Mouse (Mus musculus): ENCODE data around the gene Slit2. TPM values are rescaled to one million over a fixed set of nuclear protein-coding genes. Genes with fewer than 3 reads are reported as not detected.

Slit2 gene
- polyA plus RNA-seq, 1 experiment from 2014 or later: 13.5 TPM

DNA sequence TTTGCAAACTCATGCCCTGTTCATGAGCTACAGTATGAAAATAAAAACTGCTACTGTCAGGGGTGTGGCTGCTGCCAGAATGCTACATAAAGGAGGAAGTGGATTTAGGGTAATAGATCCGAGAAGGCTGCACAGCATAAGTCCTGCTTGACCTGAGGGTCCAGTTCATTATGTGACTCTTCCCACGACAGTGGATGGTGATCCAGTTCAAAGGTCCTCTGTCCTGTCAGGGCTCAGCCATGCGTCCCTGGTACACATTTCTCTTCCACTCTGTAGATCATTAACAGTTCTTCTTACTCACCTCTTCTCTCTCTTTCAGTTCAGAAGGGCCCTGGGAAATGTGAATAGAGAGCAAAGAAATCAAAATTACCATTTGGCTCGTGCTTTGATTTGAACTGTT, 265.4 kb downstream of the Slit2 start:
- no peak for ATAC-seq
- H3K4me1 ChIP-seq (replicated peaks; ENCODE audit: control insufficient read depth, insufficient read depth, low read length): no peaks in the 10 kb centered on the region
- no peaks in the 10 kb centered on the region for H3K9me3 ChIP-seq (ENCODE audit: control insufficient read depth, low read length)
- no peak overlapping the region for H3K9ac ChIP-seq (replicated peaks; ENCODE audit: low read depth, low read length)
- H3K27me3 ChIP-seq (replicated peaks; ENCODE audit: control insufficient read depth, insufficient read depth, low read length): no peaks in the 10 kb centered on the region
- no peak overlapping the region for H3K27ac ChIP-seq (ENCODE audit: low read length)
- 86% methylated on average over 4 of the region's 4 CpGs for WGBS
- H3K4me3 ChIP-seq (replicated peaks; ENCODE audit: low read length): no peak overlapping the region
- H3K36me3 ChIP-seq (ENCODE audit: control insufficient read depth, insufficient read depth): no peaks in the 10 kb centered on the region
- H3K4me2 ChIP-seq (ENCODE audit: low read length): no peak overlapping the region

DNA sequence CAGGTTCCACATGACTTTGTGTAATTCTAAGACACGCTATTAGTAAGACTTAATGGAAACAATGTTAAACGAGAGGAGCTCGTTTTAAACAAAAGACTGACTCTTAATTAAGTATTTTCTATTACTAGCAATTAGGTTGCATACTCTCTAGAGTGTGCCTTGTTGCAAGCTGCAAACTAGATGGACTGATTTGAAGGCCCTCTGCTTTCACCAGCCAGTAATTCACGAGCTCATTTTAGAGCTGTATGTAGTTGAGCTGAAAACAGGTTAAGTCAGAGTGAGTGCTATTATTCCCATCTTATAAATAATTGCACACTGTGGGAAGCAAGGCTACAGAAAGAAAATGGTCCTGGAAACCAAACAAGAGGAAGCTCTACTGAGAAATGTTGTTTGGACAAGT, 294.6 kb downstream of the Slit2 start:
- no peak overlapping the region for H3K4me2 ChIP-seq (ENCODE audit: low read length)
- H3K9me3 ChIP-seq (ENCODE audit: control insufficient read depth, low read length): no peaks in the 10 kb centered on the region
- H3K9ac ChIP-seq (replicated peaks; ENCODE audit: low read depth, low read length): no peak overlapping the region
- H3K4me3 ChIP-seq (replicated peaks; ENCODE audit: low read length): no peak overlapping the region
- no peaks in the 10 kb centered on the region for H3K36me3 ChIP-seq (ENCODE audit: control insufficient read depth, insufficient read depth)
- no peaks in the 10 kb centered on the region for H3K4me1 ChIP-seq (replicated peaks; ENCODE audit: control insufficient read depth, insufficient read depth, low read length)
- WGBS: 21% methylated on average over 4 of the region's 4 CpGs
- no peaks in the 10 kb centered on the region for H3K27me3 ChIP-seq (replicated peaks; ENCODE audit: control insufficient read depth, insufficient read depth, low read length)
- no peak for ATAC-seq
- no peak overlapping the region for H3K27ac ChIP-seq (ENCODE audit: low read length)

DNA sequence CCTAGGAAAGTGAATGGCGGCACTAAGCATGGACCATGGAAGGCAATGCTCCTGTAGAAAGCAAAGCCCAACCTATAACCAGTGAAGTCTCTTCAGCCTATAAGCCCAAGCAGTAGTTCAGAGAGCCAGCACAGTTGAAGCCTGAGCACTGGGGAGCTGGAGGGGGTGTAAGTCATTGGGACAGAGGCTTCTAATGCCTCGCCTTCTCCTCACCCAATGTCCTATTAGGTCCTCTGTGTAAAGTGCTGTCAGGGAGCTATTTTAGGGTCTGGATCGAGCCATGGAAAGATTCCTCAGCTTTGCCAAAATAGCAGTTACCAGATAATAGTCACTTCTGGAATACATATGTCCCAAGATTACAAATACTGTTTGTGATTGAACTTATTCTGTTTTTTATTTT, 318.2 kb downstream of the Slit2 start:
- no peaks in the 10 kb centered on the region for H3K9me3 ChIP-seq (ENCODE audit: control insufficient read depth, low read length)
- 93% methylated on average over 3 of the region's 3 CpGs for WGBS
- H3K27me3 ChIP-seq (replicated peaks; ENCODE audit: control insufficient read depth, insufficient read depth, low read length): no peaks in the 10 kb centered on the region
- H3K27ac ChIP-seq (ENCODE audit: low read length): no peak overlapping the region
- H3K36me3 ChIP-seq (ENCODE audit: control insufficient read depth, insufficient read depth): no peaks in the 10 kb centered on the region
- H3K4me1 ChIP-seq (replicated peaks; ENCODE audit: control insufficient read depth, insufficient read depth, low read length): no peaks in the 10 kb centered on the region
- H3K4me3 ChIP-seq (replicated peaks; ENCODE audit: low read length): no peak overlapping the region
- no peak overlapping the region for H3K9ac ChIP-seq (replicated peaks; ENCODE audit: low read depth, low read length)
- no peak overlapping the region for H3K4me2 ChIP-seq (ENCODE audit: low read length)
- ATAC-seq: no peak

DNA sequence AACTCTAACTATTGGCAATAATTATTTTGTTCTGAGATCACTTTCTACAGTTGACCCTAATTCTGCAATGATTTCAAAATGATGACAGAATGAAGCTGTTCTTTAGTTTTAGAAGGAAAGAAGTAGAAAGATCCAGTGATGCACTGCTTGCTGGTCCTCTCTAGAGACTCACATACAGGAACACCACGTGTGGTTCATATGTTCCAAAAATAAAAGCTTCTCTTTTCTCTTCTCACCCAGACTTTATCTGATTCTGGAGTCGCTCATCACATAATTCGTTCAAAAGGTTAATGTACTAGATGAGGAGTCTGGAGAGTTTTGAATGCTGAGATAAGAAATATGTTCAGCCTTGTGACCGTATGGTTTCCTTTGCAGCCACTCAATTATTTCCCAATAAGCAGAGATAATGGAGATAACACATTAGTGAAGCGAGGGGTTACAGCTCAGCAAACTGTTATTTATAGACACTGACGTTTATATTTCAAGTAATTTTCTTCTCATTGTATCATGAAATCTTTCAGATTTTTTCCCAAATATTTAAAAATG, 332.2 kb downstream of the Slit2 start:
- H3K27me3 ChIP-seq (replicated peaks; ENCODE audit: control insufficient read depth, insufficient read depth, low read length): no peaks in the 10 kb centered on the region
- WGBS: 86% methylated on average over 6 of the region's 6 CpGs
- H3K27ac ChIP-seq (ENCODE audit: low read length): no peak overlapping the region
- H3K4me2 ChIP-seq (ENCODE audit: low read length): no peak overlapping the region
- no peak overlapping the region for H3K9ac ChIP-seq (replicated peaks; ENCODE audit: low read depth, low read length)
- no peaks in the 10 kb centered on the region for H3K4me1 ChIP-seq (replicated peaks; ENCODE audit: control insufficient read depth, insufficient read depth, low read length)
- no peak overlapping the region for H3K4me3 ChIP-seq (replicated peaks; ENCODE audit: low read length)
- no peaks in the 10 kb centered on the region for H3K9me3 ChIP-seq (ENCODE audit: control insufficient read depth, low read length)
- H3K36me3 ChIP-seq (ENCODE audit: control insufficient read depth, insufficient read depth): no peaks in the 10 kb centered on the region
- no peak for ATAC-seq

DNA sequence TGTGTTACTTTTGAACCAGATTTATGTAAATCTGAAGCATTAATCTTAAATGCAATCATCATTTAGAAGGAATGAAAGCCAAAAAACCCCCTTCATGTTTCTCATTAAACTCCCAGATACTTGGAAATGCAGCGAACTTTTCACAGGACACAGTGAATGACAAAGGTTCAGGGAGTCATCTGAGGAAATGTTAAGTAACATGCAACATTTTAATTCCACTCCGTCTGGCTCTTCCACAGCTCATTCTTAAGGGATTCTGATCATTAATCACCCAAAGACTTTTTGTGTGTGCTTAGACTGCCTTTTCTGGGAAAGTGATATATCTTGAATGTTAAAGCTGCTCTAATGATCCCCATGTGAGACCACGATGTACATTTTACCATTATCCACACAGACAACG, 337.7 kb downstream of the Slit2 start:
- no peak for ATAC-seq

DNA sequence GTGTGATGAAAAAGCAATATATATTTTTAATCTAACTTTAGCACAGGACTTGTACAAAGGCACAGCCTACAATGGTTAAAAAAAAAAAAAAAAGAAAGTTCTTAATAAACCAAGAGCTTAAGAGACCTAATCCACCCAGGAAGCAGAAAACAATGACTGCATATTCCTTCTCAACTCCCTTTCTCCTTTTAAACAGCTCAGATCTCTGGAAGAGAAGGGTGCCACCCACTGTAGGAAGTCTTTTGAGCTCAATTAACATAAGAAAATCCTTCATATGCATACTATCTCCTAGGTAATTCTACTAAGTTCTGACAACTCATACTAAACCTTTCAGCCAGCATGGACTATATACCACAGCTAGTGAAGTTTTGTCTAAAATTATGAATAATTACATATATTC, 343.3 kb downstream of the Slit2 start:
- Histone ChIP-seq H3K4me1 (replicated peaks; ENCODE audit: control insufficient read depth, insufficient read depth, low read length) (no peaks in the 10 kb centered on the region), H3K9ac (replicated peaks; ENCODE audit: low read depth, low read length) (no peak overlapping the region), H3K36me3 (ENCODE audit: control insufficient read depth, insufficient read depth) (no peaks in the 10 kb centered on the region), H3K27ac (ENCODE audit: low read length) (no peak overlapping the region), H3K9me3 (ENCODE audit: control insufficient read depth, low read length) (no peaks in the 10 kb centered on the region), H3K27me3 (replicated peaks; ENCODE audit: control insufficient read depth, insufficient read depth, low read length) (no peaks in the 10 kb centered on the region), H3K4me3 (replicated peaks; ENCODE audit: low read length) (no peak overlapping the region), H3K4me2 (ENCODE audit: low read length) (no peak overlapping the region)
- ATAC-seq: no peak

More for the DNA sequence above, 337.7 kb downstream of the Slit2 start:
- Histone ChIP-seq H3K36me3 (ENCODE audit: control insufficient read depth, insufficient read depth) (no peaks in the 10 kb centered on the region), H3K4me1 (replicated peaks; ENCODE audit: control insufficient read depth, insufficient read depth, low read length) (no peaks in the 10 kb centered on the region), H3K4me2 (ENCODE audit: low read length) (no peak overlapping the region), H3K27ac (ENCODE audit: low read length) (no peak overlapping the region), H3K9ac (replicated peaks; ENCODE audit: low read depth, low read length) (no peak overlapping the region), H3K27me3 (replicated peaks; ENCODE audit: control insufficient read depth, insufficient read depth, low read length) (no peaks in the 10 kb centered on the region), H3K9me3 (ENCODE audit: control insufficient read depth, low read length) (no peaks in the 10 kb centered on the region), H3K4me3 (replicated peaks; ENCODE audit: low read length) (no peak overlapping the region)
- WGBS: 74% methylated on average over 4 of the region's 4 CpGs

DNA sequence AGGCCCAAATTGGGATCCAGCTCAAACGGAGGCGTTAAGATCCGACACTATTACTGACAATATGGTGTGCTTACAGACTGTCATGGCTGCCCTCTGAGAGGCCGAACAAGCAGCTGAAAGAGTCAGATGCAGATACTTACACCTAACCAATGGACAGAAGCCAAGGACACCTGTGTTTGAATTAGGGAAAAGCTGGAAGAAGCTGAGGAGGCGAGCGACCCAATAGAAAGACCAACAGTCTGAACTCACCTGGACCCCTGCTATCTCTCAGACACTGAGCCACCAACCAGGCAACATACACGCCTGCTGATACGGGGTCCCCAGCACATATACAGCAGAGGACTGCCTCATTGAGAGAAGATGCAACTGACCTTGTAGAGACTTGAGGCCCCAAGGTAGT, 344.7 kb downstream of the Slit2 start, which contains the start of gene 5730480H06Rik:
5730480H06Rik (plus strand) TSS at position 301 of the 400 bp plus-strand sequence.
- H3K36me3 ChIP-seq (ENCODE audit: control insufficient read depth, insufficient read depth): no peaks in the 10 kb centered on the region
- no peaks in the 10 kb centered on the region for H3K27me3 ChIP-seq (replicated peaks; ENCODE audit: control insufficient read depth, insufficient read depth, low read length)
- WGBS: 93% methylated on average over 8 of the region's 8 CpGs
- H3K4me3 ChIP-seq (replicated peaks; ENCODE audit: low read length): no peak within 1 kb of the TSS
- H3K9me3 ChIP-seq (ENCODE audit: control insufficient read depth, low read length): no peaks in the 10 kb centered on the region
- no peak within 1 kb of the TSS for H3K4me2 ChIP-seq (ENCODE audit: low read length)
- H3K4me1 ChIP-seq (replicated peaks; ENCODE audit: control insufficient read depth, insufficient read depth, low read length): no peaks in the 10 kb centered on the region
- H3K9ac ChIP-seq (replicated peaks; ENCODE audit: low read depth, low read length): no peak within 1 kb of the TSS
- no peak for ATAC-seq
- H3K27ac ChIP-seq (ENCODE audit: low read length): no peak within 1 kb of the TSS

DNA sequence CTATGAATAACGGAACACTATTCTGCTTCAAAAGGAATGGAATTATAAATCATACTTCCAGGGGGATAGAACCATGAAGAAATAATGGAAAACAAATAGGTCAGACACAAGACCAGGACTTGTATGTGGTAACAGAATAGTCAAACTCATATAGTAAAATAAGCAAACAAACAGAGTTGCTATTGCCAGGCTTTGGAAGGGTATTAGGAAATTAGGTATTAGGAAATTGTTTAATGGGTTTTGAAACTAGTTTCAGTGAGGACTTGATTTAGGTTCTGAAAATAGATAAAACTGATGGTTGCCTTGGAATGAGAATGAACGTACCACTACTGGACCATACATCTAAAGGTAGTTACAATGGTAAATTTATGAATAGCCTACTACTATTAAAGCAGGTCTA, 346.8 kb downstream of the Slit2 start:
- H3K4me1 ChIP-seq (replicated peaks; ENCODE audit: control insufficient read depth, insufficient read depth, low read length): no peaks in the 10 kb centered on the region
- no peak overlapping the region for H3K4me3 ChIP-seq (replicated peaks; ENCODE audit: low read length)
- 99% methylated on average over 2 of the region's 2 CpGs for WGBS
- no peak overlapping the region for H3K27ac ChIP-seq (ENCODE audit: low read length)
- no peaks in the 10 kb centered on the region for H3K27me3 ChIP-seq (replicated peaks; ENCODE audit: control insufficient read depth, insufficient read depth, low read length)
- H3K9me3 ChIP-seq (ENCODE audit: control insufficient read depth, low read length): no peaks in the 10 kb centered on the region
- ATAC-seq: no peak
- H3K36me3 ChIP-seq (ENCODE audit: control insufficient read depth, insufficient read depth): no peaks in the 10 kb centered on the region
- H3K9ac ChIP-seq (replicated peaks; ENCODE audit: low read depth, low read length): no peak overlapping the region
- H3K4me2 ChIP-seq (ENCODE audit: low read length): no peak overlapping the region

DNA sequence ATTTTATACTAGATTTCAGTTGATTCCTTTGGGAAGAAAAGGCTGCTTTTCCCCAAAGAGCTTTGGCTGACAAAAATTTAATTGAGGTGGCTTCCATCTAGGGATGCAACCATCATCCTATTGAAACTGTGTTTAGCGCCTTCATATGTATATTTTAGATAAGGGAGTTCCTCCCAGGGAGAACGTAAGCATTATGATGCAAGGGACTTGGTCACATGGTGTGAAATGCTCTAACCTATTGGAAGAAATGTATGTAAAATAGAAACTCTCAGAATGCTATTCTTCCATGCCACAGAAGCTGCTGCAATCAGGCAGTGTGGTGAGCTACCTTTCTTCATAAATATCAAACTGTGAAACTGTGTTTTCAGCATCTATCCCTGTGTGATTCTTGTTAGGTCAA, 347.9 kb downstream of the Slit2 start:
- no peak overlapping the region for H3K9ac ChIP-seq (replicated peaks; ENCODE audit: low read depth, low read length)
- ATAC-seq: no peak
- WGBS: 94% methylated on average over 2 of the region's 2 CpGs
- no peak overlapping the region for H3K4me2 ChIP-seq (ENCODE audit: low read length)
- no peaks in the 10 kb centered on the region for H3K9me3 ChIP-seq (ENCODE audit: control insufficient read depth, low read length)
- H3K4me3 ChIP-seq (replicated peaks; ENCODE audit: low read length): no peak overlapping the region
- H3K27me3 ChIP-seq (replicated peaks; ENCODE audit: control insufficient read depth, insufficient read depth, low read length): no peaks in the 10 kb centered on the region
- no peak overlapping the region for H3K27ac ChIP-seq (ENCODE audit: low read length)
- no peaks in the 10 kb centered on the region for H3K36me3 ChIP-seq (ENCODE audit: control insufficient read depth, insufficient read depth)
- no peaks in the 10 kb centered on the region for H3K4me1 ChIP-seq (replicated peaks; ENCODE audit: control insufficient read depth, insufficient read depth, low read length)

DNA sequence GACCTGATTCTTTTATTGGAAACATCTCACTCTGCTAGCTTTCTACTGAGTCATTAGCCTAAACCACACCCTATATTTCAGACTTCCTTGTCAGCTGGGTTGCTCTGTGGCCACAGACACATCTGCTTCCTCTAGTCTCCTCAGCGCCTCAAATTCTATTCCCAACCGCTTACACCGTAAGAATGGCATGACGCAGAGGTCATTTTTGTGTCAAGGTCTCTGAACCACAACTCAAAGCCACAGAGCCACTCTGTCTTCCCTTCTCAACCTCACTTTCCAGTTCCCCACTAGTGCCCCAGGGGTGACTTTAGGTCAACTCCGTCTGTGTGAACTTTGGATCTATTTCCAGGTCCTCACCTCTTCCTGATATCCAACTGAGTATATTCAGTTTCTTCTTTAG, 348.5 kb downstream of the Slit2 start:
- no peaks in the 10 kb centered on the region for H3K4me1 ChIP-seq (replicated peaks; ENCODE audit: control insufficient read depth, insufficient read depth, low read length)
- no peak overlapping the region for H3K4me3 ChIP-seq (replicated peaks; ENCODE audit: low read length)
- no peaks in the 10 kb centered on the region for H3K36me3 ChIP-seq (ENCODE audit: control insufficient read depth, insufficient read depth)
- H3K27ac ChIP-seq (ENCODE audit: low read length): no peak overlapping the region
- H3K9ac ChIP-seq (replicated peaks; ENCODE audit: low read depth, low read length): no peak overlapping the region
- ATAC-seq: no peak
- 90% methylated on average over 5 of the region's 5 CpGs for WGBS
- H3K27me3 ChIP-seq (replicated peaks; ENCODE audit: control insufficient read depth, insufficient read depth, low read length): no peaks in the 10 kb centered on the region
- H3K4me2 ChIP-seq (ENCODE audit: low read length): no peak overlapping the region
- no peaks in the 10 kb centered on the region for H3K9me3 ChIP-seq (ENCODE audit: control insufficient read depth, low read length)

Measured in forebrain, embryonic 16.5 days (tissue).